Mouse (Mus musculus) embryonic fibroblast, embryonic 13.5 days (primary cell): Measurements from ENCODE around the gene Sypl.

Source experiments
- CTCF ChIP-seq: IDR thresholded peaks from 2 replicates; pipeline ENCODE4 v1.5.1; 2011; ENCODE audit warnings: mild to moderate bottlenecking, control low read depth, low read length, moderate library complexity, borderline replicate concordance; ENCODE audit not compliant: insufficient read depth
- POLR2A ChIP-seq: IDR thresholded peaks from 2 replicates; pipeline ENCODE4 v1.6.1; 2011; ENCODE audit warnings: low read depth, mild to moderate bottlenecking, control low read depth, low read length, moderate library complexity

DNA sequence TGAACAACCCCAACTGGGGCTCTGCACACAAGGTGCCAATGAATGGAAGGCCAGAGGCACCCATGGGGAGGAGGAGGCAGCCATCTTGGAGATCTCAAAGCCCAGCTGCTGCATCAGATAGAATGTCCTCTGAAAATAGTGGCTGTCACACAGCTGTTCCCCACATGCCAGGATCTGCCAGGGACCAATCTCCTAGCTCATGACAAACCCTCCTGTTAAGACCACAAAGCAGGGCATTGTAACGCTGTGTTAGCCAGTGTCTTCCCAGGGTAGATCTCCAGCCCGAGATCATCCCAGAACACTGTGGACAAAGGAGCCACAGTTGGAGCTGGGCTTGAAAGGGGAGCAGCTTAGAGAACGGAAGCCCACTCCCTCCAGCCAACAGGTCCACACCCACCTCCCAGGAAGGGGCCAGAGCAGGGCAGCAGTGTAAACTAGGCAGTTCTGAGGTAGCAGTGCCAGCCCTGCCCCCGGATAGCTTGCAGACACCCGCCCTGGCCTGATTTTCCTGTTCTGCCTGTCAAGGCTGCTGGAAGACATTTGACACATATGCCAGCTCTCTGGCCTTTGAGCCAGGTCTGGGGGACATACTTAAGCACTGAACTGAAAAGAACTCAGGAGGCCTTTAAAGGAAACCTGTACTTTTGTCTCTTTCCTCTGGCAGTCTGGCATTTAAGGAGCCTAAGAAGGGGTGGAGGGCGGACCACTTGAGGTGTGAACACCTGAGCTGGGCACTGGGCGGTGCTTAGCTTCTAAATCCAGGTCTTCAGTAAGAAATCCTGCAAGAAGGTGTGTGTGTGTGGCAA lies 54.8 kb downstream of the Sypl start:
- TF ChIP-seq CTCF (no peak), POLR2A (no peak)
